Mouse (Mus musculus) left cerebral cortex, adult 2 months (tissue): ENCODE results near the gene Igf2. TPM values are rescaled to one million over a fixed set of nuclear protein-coding genes. Genes with fewer than 3 reads are reported as not detected.

ENCODE experiments used
- DNase-seq, 2 experiments: peaks; one replicate each; pipeline ENCODE4 v3.0.0; 2021 to 2022; ENCODE audit warnings: low spot score in 2 of 2, mixed read lengths in 1 of 2; ENCODE audit errors: extremely low spot score in 1 of 2
- H3K27ac ChIP-seq: fragments of 200-600 bp; 2 replicates; pipeline ENCODE4 v1.8.1; 2022
- H3K4me3 ChIP-seq: fragments of 200-600 bp; 2 replicates; pipeline ENCODE4 v1.8.1; 2022
- CTCF ChIP-seq: fragments of 200-600 bp; IDR thresholded peaks from 2 replicates; pipeline ENCODE4 v1.8.1; 2022; ENCODE audit warnings: antibody characterized with exemption, mild to moderate bottlenecking, moderate library complexity
- intact Hi-C: fragments of 180-260 bp; cut with DNase I; formaldehyde crosslinking; loops from one replicate; pipeline ENCODE4 v1.15.1; 2025
- total RNA-seq, 2 experiments: library from RNA; stranded (reverse); gene quantifications; 2 replicates each; pipeline ENCODE4 v1.2.3; 2021

Igf2 gene
- total RNA-seq, 2 experiments from 2014 or later, result 67.4 to 120 TPM

DNA sequence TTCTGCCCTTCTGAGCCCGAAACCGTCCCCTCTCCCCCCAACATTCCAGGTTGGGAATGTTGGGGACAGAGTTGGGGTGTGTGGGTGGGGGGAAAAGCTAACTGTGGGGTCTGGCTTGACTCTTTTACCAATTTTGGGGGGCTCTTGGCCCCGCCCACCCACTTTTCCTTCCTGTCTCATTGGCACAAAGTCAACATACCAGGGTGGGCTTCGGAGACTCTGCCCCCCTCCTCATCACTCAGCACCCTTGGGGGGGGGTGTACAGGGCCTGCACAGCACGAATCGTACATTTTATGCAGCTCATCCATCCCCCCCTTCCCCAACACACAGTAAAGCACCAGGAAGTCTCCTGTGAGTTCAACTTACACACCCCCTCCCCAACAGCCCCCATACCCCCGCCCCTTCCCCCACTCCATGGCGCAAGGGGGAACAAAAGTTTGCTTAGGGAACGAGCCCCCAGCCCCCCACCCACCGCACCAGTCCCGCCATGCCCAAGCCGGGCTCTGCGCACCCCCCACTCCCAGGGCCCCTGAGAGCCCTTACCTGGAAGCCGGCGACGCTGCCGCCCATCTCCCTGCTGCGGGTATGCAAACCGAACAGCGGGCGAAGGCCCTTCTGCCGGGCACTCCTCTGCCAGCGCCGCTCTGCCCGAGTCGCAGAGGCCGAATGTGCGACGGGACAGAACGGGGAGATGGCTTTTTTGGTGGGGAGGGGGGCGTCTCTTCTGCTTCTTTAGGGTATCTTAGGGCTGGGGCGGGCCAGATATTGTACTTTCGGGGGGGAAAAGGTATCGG, 8.6 kb downstream of the Igf2 start:
- TF ChIP-seq CTCF, result no peak
- H3K4me3 ChIP-seq, result no peak overlapping the region
- intact Hi-C loops, result no loop called here
- DNase-seq, result no peak
- no peak overlapping the region for H3K27ac ChIP-seq

DNA sequence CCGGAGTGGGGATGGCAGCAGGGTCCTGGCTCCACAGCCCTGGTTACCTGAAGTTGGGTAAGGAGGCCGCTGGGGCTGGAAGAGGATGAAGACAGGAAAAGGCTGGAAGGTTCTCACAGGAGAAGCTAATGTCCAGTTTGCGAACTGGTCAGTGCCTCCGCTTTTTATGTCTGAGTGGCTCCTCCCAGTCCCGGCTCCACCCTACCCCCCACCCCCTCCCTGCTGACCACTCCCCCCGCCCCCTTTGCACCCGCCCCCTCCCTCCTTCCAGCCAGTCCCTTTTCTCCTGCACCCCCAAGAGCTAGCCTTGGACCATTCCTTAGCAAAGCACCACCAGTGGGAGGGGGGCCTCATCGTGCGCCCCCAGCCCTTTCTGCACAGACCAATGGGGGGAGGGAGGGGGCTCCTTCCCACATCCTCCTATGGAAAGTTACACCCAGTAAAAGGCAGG, 9.2 kb downstream of the Igf2 start:
- no peak overlapping the region for H3K4me3 ChIP-seq
- no peak for DNase-seq
- intact Hi-C loops, result no loop called here

DNA sequence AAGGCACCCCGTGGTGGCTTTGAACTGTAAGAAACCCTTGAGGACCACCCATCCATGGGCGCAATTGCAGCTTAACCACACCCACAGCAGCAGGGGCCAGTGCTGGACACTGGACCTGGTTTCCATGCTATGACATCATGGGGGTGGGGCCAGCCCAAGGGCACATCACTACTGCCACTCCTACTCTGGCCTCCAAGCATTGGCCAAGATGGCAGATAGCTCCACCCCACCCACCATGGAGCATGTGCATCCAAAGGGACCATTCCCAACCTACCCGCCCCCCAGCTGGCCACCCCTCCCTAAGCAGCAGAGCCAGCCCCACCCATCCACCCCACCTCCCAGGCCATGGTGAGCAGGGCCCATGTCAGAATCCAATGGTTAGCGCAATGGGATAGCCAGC, 10.6 kb downstream of the Igf2 start:
- no peak overlapping the region for H3K4me3 ChIP-seq
- intact Hi-C loops, result no loop called here
- no peak for TF ChIP-seq CTCF
- DNase-seq, result no peak
- no peak overlapping the region for H3K27ac ChIP-seq

More for the DNA sequence above, 9.2 kb downstream of the Igf2 start:
- TF ChIP-seq CTCF, result no peak
- no peak overlapping the region for H3K27ac ChIP-seq

- TF ChIP-seq CTCF, result no peak
Observed at GRCm38 (mm10) chr7:142655633-142656032, 11.0 kb downstream of the Igf2 start.

GRCm38 (mm10) chr7:142653726-142654125, 12.9 kb downstream of the Igf2 start:
- no peak for TF ChIP-seq CTCF
- no peak for DNase-seq
- Histone ChIP-seq H3K4me3 (no peak overlapping the region), H3K27ac (no peak overlapping the region)
- intact Hi-C loops, result no loop called here

More at GRCm38 (mm10) chr7:142655633-142656032, 11.0 kb downstream of the Igf2 start:
- no peak for DNase-seq
- no peak overlapping the region for H3K4me3 ChIP-seq
- intact Hi-C loops, result no loop called here
- H3K27ac ChIP-seq, result no peak overlapping the region

DNA sequence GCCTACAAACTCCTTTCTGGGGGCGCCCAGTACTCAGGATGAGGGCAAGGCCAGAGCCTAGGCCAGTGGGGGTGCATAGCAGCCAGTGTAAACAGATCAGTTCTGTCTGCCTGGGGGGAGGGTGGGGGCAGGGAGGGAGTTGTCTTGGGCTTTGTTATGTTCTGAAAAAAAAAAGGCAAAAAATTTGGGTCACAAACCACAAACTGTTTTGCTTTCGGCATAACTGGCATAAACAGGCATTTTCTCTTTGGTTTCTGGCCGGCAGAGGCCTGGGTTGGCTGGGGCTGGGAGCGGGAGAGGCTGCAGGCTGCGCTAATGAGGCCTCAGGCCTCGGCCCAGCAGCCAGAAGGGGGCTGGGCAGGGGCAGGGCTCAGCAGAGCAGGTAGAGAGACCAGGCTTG, 19.9 kb downstream of the Igf2 start:
- intact Hi-C loops, result no loop called here
- DNase-seq, result no peak
- H3K27ac ChIP-seq, result no peak overlapping the region
- TF ChIP-seq CTCF, result no peak
- H3K4me3 ChIP-seq, result no peak overlapping the region

GRCm38 (mm10) chr7:142645045-142645444, 21.6 kb downstream of the Igf2 start:
- Histone ChIP-seq H3K27ac (no peak overlapping the region), H3K4me3 (no peak overlapping the region)
- DNase-seq, result no peak
- intact Hi-C loops, result no loop called here
- no peak for TF ChIP-seq CTCF

DNA sequence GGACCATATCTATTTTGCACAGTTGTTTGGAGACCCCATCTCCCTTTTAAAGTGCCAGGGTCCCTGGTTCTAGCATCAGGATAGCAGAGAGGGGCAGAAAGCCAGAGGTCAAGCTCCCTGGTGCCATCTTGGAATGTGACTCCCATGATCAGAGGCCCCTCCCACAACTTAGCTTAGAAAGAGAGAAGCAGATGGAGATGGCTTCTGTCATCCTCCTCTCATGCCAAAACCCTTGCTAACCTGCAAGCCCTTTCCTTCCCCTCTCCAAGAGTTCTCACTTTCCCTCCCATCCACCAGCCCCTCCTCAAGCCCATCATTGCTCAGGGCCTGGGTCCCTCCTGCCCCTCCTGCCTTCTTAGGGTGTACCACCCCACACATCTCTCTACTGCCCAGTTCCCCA, 30.4 kb downstream of the Igf2 start:
- no peak overlapping the region for H3K27ac ChIP-seq
- DNase-seq, result no peak
- H3K4me3 ChIP-seq, result no peak overlapping the region
- intact Hi-C loops, result no loop called here
- TF ChIP-seq CTCF, result no peak

GRCm38 (mm10) chr7:142630691-142631090, 35.9 kb downstream of the Igf2 start:
- intact Hi-C loops, result no loop called here
- DNase-seq, result no peak
- Histone ChIP-seq H3K4me3 (no peak overlapping the region), H3K27ac (no peak overlapping the region)
- no peak for TF ChIP-seq CTCF

- no peak overlapping the region for H3K4me3 ChIP-seq
- no peak for DNase-seq
- no peak overlapping the region for H3K27ac ChIP-seq
- intact Hi-C loops, result no loop called here
- no peak for TF ChIP-seq CTCF
Observed at GRCm38 (mm10) chr7:142629806-142630205, 36.8 kb downstream of the Igf2 start.

DNA sequence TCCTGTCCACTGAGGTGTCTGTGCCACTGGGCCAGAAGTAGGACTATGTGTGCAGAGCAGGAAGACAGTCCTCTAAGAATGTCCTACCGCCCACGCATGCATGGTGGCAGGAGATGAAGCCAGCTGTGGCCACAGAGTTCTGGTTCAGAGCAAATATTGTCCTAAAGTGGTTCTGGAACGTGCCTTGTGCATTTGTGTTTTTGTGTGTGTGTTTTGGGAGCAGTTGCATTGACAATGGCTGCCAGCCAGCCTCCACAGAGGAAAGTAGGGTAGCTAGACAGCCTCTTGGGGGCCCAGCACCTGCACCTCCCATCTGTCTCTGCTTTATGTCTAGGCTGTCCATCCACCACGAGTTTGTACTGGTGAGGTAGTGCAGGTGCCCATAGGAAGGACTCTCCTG, 44.4 kb downstream of the Igf2 start:
- H3K27ac ChIP-seq, result no peak overlapping the region
- DNase-seq, result no peak
- TF ChIP-seq CTCF, result no peak
- intact Hi-C loops, result no loop called here
- H3K4me3 ChIP-seq, result no peak overlapping the region

GRCm38 (mm10) chr7:142613077-142613476, 53.5 kb downstream of the Igf2 start:
- no peak overlapping the region for H3K4me3 ChIP-seq
- H3K27ac ChIP-seq, result no peak overlapping the region
- no peak for DNase-seq
- TF ChIP-seq CTCF, result no peak
- intact Hi-C loops, result no loop called here
